Mouse (Mus musculus) CD8-positive naive resting alpha-beta T cell, adult 2 months (primary cell): ENCODE results near the gene Rpl38.

Experiments
- DNase-seq, 2 experiments: peaks; one replicate each; pipeline ENCODE4 v3.0.0; 2022; ENCODE audit warnings: low read depth in 2 of 2, low spot score in 2 of 2

Rpl38 gene

GRCm38 (mm10) chr11:114668301-114668710 lies at the start of gene Rpl38:
Gene Rpl38, plus strand, starts transcription at chr11:114668524.
- DNase-seq, result peak; percentile 93 to 94

GRCm38 (mm10) chr11:114618697-114619417 lies 49.5 kb upstream of the Rpl38 start:
- DNase-seq, result no peak

GRCm38 (mm10) chr11:114626071-114626690 lies 42.1 kb upstream of the Rpl38 start:
- DNase-seq, result no peak

GRCm38 (mm10) chr11:114627036-114627435 lies 41.3 kb upstream of the Rpl38 start:
- DNase-seq, result no peak

DNA sequence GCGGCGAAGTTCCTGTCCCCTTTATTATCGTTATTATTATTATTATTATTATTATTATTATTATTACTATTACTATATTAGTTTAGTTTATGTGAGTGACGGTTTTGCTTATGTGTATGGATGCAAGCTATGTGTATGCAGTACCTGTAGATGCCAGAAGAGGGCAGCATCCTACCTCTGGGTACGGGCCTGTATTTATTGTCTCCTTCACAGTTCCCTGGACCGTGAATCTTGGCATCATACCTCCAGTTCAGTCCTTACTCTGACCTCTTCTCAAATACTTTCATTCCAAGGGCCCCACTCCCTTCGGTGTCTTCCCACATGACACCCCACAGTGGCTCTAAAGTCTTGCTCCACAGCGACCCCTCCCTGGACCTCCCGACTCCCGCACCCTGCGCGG lies 40.3 kb upstream of the Rpl38 start:
- no peak for DNase-seq

- no peak for DNase-seq
These were observed 38.3 kb upstream of the Rpl38 start for GRCm38 (mm10) chr11:114630044-114630443.

- no peak for DNase-seq
These were observed 36.1 kb upstream of the Rpl38 start for GRCm38 (mm10) chr11:114632266-114632665.

GRCm38 (mm10) chr11:114636292-114636691 lies 32.0 kb upstream of the Rpl38 start:
- DNase-seq, result peak; percentile 68 to 74

DNA sequence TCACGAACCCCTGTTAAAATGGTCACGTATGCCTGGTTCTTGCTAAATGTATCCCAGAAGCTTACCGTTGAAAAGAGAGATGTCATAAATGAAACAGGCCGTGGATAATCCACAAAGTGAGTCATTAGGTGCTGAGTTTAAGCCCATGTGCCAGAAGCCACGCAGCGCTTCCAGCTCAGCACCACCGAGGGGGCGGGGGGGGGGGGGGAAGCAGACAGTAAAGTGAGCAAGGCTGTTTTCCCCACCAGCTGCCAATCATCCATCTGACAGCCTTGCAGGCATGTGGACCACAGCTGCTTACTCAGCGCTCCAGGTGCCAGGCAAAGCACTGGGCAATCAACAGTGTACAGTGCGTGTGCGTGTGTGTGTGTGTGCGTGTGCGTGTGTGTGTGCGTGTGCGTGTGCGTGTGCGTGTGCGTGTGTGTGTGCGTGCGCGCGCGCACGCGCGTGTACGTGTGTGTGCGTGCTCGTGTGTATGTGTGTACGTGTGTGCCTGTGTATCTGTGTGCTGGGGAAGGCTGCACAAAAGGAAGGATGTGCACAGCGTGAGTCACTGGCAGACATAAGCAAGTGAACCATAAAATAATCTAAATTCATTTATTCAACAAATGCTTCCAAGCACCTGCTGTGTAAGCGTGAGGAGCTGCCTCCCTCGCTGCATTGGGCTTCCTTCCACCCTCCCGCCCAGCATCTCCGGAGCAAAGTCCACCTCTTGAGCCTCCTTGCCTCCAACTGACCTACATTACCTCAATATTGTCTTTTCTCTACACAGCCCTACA lies 31.4 kb upstream of the Rpl38 start:
- no peak for DNase-seq

GRCm38 (mm10) chr11:114638647-114639290 lies 29.6 kb upstream of the Rpl38 start:
- no peak for DNase-seq

- no peak for DNase-seq
These were observed 28.6 kb upstream of the Rpl38 start for GRCm38 (mm10) chr11:114639681-114640103.

- DNase-seq, result no peak
These were observed 27.7 kb upstream of the Rpl38 start for GRCm38 (mm10) chr11:114640658-114641057.

DNA sequence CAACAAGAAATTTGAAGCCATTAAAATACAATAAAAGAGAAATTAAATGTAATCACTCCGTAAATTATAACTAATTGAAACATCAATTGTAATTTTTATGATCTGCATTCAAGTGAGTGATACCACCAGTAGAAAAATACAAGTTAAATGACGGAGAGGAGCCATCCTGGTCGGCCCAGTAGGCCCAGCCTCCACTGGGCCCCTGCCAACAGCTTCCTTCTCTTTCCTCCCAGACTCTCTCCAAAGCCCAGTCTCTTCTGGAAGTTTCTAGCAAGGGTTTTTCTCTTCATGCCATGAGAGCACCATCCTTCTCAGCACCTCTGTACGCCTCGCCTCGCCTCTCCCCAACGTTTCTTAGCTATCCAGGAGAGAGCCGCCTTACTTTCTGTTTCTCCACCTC lies 27.2 kb upstream of the Rpl38 start:
- no peak for DNase-seq

DNA sequence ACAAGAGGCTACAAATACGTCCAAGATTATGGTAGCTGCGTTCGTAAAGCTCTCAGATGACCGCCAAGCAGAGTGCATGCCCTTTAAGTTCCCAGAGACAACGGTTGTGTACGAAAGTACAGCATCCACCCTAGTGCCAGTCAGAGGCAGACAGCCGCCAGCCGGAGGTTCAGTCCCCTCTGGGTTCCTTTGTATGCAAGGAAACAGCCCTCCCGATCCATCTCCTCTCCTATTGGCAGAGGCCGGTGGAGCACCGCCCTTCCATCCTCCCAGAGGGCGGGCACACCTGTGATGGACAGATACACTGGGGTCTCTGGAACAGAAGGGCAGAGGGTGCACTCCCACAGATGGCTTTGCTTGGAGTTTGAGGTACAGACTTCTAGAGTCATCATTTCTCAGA lies 26.1 kb upstream of the Rpl38 start:
- no peak for DNase-seq

DNA sequence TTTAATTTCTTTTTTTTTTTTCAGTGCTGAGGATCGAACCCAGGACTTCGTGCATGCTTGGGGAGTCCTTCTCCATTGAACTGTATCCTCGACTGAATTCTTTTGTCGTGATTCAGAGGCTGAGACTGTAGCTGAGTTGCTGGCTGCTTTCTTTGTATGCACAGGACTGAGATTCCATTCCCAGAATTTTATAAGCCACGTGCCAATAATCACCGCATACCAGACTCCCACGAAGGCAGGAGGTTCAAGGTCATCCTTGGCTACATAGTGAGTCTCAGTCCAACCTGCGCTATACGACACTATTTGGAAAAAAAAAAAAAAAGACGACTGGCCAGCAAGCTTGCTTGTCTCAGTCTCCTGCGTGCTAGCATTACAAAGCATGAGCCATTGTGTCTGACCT lies 25.4 kb upstream of the Rpl38 start:
- DNase-seq, result no peak

DNA sequence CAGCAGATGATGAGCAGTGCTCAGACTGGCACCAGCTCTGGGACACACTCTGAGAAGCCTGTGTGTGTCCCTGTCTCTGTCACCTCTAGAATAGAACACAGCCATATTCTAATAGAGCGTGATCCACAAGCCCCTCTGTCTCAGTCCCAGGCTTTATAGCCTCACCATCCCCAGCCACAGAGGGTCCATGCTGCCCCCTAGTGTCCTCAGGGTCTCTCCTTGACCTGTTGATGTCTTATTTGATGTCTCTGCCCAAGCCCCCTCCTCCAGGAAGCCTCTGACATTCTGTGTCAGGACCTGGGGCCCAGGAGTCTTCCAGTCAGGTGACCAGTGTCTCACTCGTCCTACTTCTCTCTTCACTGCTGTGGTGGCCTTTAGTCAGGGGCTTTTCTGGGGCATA lies 24.2 kb upstream of the Rpl38 start:
- no peak for DNase-seq

GRCm38 (mm10) chr11:114649510-114649909 lies 18.8 kb upstream of the Rpl38 start:
- DNase-seq, result no peak

DNA sequence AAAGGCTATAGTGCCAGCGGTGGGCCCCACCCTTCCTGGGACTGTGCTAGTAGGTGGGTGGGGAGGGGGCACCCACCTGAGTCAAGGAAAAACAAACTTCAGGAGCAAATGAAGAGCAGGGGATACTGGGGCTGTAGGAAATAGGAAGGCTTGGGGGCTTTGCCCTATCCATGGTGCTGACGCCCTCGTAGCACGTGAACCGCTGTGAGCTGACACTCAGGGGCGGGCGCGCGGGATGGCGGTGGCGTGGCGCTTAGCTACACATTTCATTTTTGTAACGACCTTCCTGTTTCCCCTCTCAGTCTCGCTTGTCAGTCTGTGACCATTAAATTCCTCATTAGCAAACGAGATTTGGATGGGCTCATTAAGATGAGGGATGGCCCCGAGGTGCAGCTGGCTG lies 15.8 kb upstream of the Rpl38 start:
- no peak for DNase-seq

GRCm38 (mm10) chr11:114653664-114654063 lies 14.7 kb upstream of the Rpl38 start:
- DNase-seq, result no peak

GRCm38 (mm10) chr11:114654552-114654951 lies 13.8 kb upstream of the Rpl38 start:
- DNase-seq, result no peak

DNA sequence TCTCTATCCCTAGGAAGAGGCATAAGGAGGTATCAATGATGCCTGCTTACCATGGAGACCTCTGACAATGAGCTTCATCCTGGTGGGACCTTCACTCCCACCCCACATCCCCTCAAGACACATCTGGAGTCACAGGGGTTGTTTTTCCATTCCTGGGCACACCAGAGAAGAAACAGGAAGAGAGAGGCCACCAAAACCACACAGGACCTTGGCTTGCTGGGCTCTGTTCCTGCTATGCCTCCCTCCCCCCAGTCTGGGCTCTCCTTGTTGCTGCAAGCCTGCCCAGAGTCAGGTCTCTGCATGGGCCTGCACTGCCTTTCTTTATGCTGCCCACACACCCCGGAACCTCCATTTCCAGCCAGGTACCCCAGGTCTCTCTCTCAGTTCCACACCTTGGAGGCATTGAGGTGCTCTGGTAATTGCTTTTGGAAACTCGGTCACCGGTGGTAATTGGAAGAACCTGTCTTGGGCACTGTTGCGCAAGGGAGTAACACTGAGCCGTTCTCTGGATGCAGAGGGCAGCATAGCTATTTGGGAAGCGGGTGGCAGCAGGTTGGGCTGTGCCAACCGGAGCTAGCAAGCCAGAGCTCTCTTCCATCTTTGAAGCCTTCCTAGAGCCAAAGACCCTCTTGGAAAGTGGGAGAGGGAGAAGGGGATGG lies 12.8 kb upstream of the Rpl38 start:
- DNase-seq, result no peak
